Mouse (Mus musculus) embryonic facial prominence, embryonic 15.5 days (tissue): Measurements from ENCODE around the gene Tfb1m. TPM values are rescaled to one million over a fixed set of nuclear protein-coding genes. Genes with fewer than 3 reads are reported as not detected.

Source experiments
- ATAC-seq: fragments of 200-750 bp; cut with Nextera tagmentation; 2 replicates; pipeline ENCODE4 v1.8.0; 2017; ENCODE audit warnings: low read depth, moderate TSS enrichment; ENCODE audit not compliant: insufficient number of reproducible peaks, low FRiP score, low TSS enrichment
- H3K27ac ChIP-seq: fragments of 300-500 bp; sonication (generic); replicated peaks from 2 replicates; pipeline ENCODE4 v1.5.1; 2015; ENCODE audit warnings: mild to moderate bottlenecking, inconsistent platforms
- H3K27me3 ChIP-seq: fragments of 300-500 bp; sonication (generic); 2 replicates; pipeline ENCODE4 v1.6.1; 2015; ENCODE audit warnings: inconsistent platforms
- H3K36me3 ChIP-seq: fragments of 300-500 bp; sonication (generic); 2 replicates; pipeline ENCODE4 v1.6.1; 2015; ENCODE audit warnings: mild to moderate bottlenecking, inconsistent platforms
- H3K4me1 ChIP-seq: fragments of 300-500 bp; sonication (generic); 2 replicates; pipeline ENCODE4 v1.6.1; 2015; ENCODE audit warnings: inconsistent platforms
- H3K4me2 ChIP-seq: fragments of 300-500 bp; sonication (generic); replicated peaks from 2 replicates; pipeline ENCODE4 v1.6.1; 2015; ENCODE audit warnings: mild to moderate bottlenecking, inconsistent platforms
- H3K4me3 ChIP-seq: fragments of 300-500 bp; sonication (generic); replicated peaks from 2 replicates; pipeline ENCODE4 v1.5.1; 2015; ENCODE audit warnings: mild to moderate bottlenecking, inconsistent platforms
- H3K9ac ChIP-seq: fragments of 300-500 bp; sonication (generic); 2 replicates; pipeline ENCODE4 v1.6.1; 2015; ENCODE audit warnings: inconsistent platforms
- H3K9me3 ChIP-seq: fragments of 300-500 bp; sonication (generic); replicated peaks from 2 replicates; pipeline ENCODE4 v1.6.1; 2016; ENCODE audit warnings: inconsistent platforms
- WGBS: fragments of 180-500 bp; shearing (Covaris S2); methylation state at CpG from one replicate; pipeline ENCODE4 v1.1.7; 2015; 5-methylcytosine and 5-hydroxymethylcytosine counted together
- polyA plus RNA-seq: library from polyadenylated mRNA; unstranded; fragments of >200 nt; fragmentation: Nextera tagmentation; extraction: Ambion mirVana; gene quantifications from 2 replicates; pipeline ENCODE4 v1.2.1, GENCODE M21; 2015

The Tfb1m gene
- polyA plus RNA-seq, 1 experiment from 2014 or later, result 13.1 TPM

DNA sequence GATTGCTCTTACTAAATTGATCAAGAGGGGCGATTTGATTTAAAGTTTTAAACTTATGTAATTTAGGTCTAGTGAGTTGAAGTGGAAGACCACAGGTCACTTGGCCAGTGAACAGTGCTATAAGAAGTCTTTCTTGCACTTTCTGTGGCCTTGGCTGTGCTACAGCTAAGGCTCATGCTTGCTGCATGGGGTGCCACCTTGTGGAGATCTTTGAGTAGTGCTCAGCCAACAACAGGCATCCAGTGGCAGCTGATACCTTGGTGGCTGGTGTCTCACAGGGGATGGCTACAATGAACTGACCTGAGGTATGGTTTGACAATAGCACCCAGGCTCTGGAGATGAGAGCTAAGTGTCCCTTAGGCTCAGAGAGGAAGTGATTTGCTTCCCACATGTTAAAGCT, 47.7 kb downstream of the Tfb1m start:
- no peaks in the 10 kb centered on the region for H3K27me3 ChIP-seq
- H3K4me1 ChIP-seq, result no peaks in the 10 kb centered on the region
- H3K9me3 ChIP-seq, result no peaks in the 10 kb centered on the region
- no peak overlapping the region for H3K9ac ChIP-seq
- H3K4me2 ChIP-seq, result no peak overlapping the region
- WGBS, result 13% methylated on average over 1 of the region's 1 CpGs
- H3K4me3 ChIP-seq, result no peak overlapping the region
- no peak overlapping the region for H3K27ac ChIP-seq
- no peak for ATAC-seq
- peaks cover 27% of the 10 kb centered on the region for H3K36me3 ChIP-seq

DNA sequence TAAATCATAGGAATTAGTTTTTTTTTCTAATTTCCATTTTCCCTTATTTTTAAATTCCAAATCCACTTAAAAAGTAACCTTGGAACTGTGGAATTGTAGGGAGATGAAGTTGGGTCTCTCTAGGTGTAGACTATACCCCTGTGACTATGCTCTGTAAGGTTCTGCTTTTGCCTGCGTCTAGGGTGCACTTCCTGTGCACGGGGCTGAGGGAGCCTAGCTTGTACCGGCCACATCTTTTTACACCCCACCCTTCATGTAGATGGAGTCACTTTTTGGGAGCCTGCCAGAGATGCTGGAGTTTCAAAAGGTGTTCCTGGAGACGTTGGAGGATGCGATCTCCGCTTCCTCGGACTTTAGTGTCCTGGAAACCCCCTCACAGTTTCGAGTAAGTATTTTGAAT, 51.1 kb downstream of the Tfb1m start:
- 84% methylated on average over 8 of the region's 8 CpGs for WGBS
- H3K4me1 ChIP-seq, result no peaks in the 10 kb centered on the region
- H3K9me3 ChIP-seq, result no peaks in the 10 kb centered on the region
- no peak overlapping the region for H3K27ac ChIP-seq
- peaks cover 29% of the 10 kb centered on the region for H3K36me3 ChIP-seq
- H3K4me3 ChIP-seq, result no peak overlapping the region
- no peak overlapping the region for H3K4me2 ChIP-seq
- ATAC-seq, result no peak
- no peak overlapping the region for H3K9ac ChIP-seq
- H3K27me3 ChIP-seq, result no peaks in the 10 kb centered on the region

DNA sequence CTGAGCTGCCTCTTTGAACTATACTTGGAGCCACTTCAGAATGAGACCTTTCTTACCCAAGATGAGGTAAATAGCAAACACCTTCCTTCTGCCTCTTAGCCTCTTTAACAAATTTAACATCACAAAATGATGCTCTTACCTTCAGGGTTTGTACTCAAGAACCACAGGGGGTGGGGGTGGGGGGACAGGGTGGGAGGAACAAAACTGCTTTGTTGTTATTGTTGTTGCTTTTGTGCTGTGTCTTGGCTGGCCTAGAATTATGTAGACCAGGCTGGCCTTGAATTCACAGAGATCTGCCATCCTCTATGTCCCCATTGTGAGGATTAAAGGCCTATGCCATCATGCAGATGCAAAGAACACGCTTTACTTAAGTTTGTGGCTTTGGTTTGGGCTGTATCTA, 51.9 kb downstream of the Tfb1m start:
- no peak for ATAC-seq
- no peak overlapping the region for H3K27ac ChIP-seq
- no peak overlapping the region for H3K4me3 ChIP-seq
- 92% methylated on average over 1 of the region's 1 CpGs for WGBS
- H3K27me3 ChIP-seq, result no peaks in the 10 kb centered on the region
- no peaks in the 10 kb centered on the region for H3K4me1 ChIP-seq
- no peak overlapping the region for H3K9ac ChIP-seq
- H3K4me2 ChIP-seq, result no peak overlapping the region
- peaks cover 21% of the 10 kb centered on the region; the same call in 1 of the 2 replicates for H3K36me3 ChIP-seq
- no peaks in the 10 kb centered on the region for H3K9me3 ChIP-seq

DNA sequence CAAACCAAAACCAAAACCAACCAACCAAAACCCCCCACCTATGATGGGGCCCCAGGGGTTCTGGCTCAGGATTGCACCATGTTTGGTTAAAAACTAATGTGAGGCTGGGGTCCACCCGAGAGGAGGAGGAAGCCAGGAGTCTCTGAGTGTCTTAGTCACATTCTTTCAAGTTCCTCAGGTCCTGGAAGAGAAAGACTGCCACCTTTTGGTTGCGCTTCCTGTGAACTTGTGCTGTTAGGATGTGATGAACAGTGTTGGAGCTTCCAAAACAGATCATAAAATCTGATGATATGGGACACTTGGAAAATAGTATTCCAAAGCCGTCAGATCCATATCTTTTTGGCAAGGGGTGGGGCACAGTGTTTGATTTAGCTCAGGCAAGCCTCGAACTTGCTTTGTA, 56.6 kb downstream of the Tfb1m start:
- Histone ChIP-seq H3K4me2 (no peak overlapping the region), H3K4me1 (no peaks in the 10 kb centered on the region)

DNA sequence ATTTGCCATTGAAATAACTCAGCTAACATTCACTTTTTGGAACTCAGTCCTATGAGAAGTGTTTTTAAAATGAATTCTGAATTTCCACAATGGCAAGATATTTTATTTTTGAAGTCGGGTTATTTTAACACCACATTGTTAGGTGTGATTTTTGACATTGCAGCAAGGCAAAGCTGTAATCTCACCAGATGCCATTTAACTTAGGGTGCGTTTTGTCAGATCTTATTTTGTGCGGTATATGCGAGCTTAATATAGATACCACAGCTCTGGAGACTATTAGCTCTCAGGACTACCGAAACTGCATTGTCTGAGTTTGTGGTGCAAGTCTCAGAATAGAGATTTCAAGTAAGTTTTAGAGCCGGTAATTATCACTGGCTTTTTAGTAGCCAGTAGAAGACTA, 57.5 kb downstream of the Tfb1m start:
- H3K4me3 ChIP-seq, result no peak overlapping the region
- no peak overlapping the region for H3K9ac ChIP-seq
- H3K36me3 ChIP-seq, result peaks cover 12% of the 10 kb centered on the region; the same call in 1 of the 2 replicates
- no peak for ATAC-seq
- 92% methylated on average over 6 of the region's 6 CpGs for WGBS
- no peak overlapping the region for H3K27ac ChIP-seq
- H3K27me3 ChIP-seq, result no peaks in the 10 kb centered on the region
- no peaks in the 10 kb centered on the region for H3K4me1 ChIP-seq
- no peaks in the 10 kb centered on the region for H3K9me3 ChIP-seq
- H3K4me2 ChIP-seq, result no peak overlapping the region

More for the DNA sequence above, 56.6 kb downstream of the Tfb1m start:
- Histone ChIP-seq H3K27ac (no peak overlapping the region), H3K9me3 (no peaks in the 10 kb centered on the region), H3K36me3 (peaks cover 16% of the 10 kb centered on the region; the same call in 1 of the 2 replicates), H3K27me3 (no peaks in the 10 kb centered on the region), H3K4me3 (no peak overlapping the region), H3K9ac (no peak overlapping the region)
- 80% methylated on average over 4 of the region's 4 CpGs for WGBS
- ATAC-seq, result no peak

DNA sequence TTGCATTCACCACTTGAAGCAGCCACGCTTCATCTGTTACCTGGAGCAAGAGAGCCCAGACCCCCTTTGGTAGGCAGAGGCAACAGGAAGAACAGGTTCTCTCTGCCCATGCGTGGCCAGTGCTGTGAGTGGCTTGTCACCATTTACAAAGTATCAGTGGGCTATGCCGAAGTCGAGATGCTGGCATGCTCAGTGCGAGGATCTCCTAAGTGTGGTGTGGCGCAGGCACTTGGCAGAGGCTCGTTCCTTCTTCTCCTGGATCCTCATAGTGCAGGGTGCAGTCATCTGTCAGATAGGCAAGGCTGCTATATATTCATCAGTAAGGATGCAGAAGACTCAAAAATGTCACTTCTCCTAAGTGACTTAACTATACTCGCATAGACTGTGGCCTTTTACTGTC, 58.1 kb downstream of the Tfb1m start:
- Histone ChIP-seq H3K9ac (no peak overlapping the region), H3K4me3 (no peak overlapping the region), H3K4me2 (no peak overlapping the region), H3K36me3 (peaks cover 12% of the 10 kb centered on the region; the same call in 1 of the 2 replicates), H3K9me3 (no peaks in the 10 kb centered on the region), H3K27ac (no peak overlapping the region), H3K4me1 (no peaks in the 10 kb centered on the region), H3K27me3 (no peaks in the 10 kb centered on the region)
- no peak for ATAC-seq
- WGBS, result 86% methylated on average over 8 of the region's 8 CpGs

DNA sequence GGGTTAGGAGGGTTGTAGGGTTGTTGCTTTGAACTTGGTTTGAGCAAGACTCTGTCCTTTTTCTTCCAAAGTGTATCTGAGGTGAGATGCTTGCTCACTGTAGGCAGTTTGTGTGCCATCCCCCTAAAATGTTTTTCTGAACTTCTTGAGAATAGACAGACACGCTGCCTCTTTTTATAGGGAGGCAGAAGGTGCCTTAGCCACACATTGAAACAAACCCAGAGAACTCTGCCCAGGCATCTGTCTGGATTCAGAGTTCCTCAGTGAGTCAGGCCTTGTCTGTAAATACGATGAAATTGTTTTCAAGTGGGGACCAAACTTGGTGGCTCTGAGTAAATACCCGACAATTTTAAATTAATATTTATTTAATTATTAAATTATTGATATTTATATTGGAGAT, 59.0 kb downstream of the Tfb1m start:
- ATAC-seq, result no peak
- Histone ChIP-seq H3K4me1 (no peaks in the 10 kb centered on the region), H3K27me3 (no peaks in the 10 kb centered on the region), H3K4me3 (no peak overlapping the region), H3K27ac (no peak overlapping the region), H3K9me3 (no peaks in the 10 kb centered on the region), H3K4me2 (no peak overlapping the region), H3K36me3 (peaks cover 8% of the 10 kb centered on the region; the same call in 1 of the 2 replicates), H3K9ac (no peak overlapping the region)
- WGBS, result 94% methylated on average over 3 of the region's 3 CpGs

DNA sequence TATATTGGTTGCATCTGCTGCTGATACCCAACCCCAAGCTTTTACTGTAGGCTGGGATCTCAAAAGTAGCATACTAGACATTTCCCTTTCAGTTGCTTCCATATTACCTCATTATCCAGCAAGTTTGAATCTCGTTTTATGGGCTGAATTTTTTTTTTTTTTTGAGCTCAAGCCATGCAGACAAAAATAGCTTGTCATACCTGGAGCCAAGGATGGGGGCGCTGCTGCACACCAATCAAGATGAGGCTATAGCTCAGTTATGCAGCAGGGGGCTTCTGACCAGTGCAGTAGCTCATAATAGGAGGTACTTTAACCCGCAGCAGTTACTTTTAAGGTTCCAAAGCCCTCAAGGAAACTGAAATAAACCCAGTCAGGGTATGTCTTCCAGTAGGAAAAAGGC, 59.5 kb downstream of the Tfb1m start:
- H3K9ac ChIP-seq, result no peak overlapping the region
- no peak overlapping the region for H3K27ac ChIP-seq
- 35% methylated on average over 3 of the region's 3 CpGs for WGBS
- no peak overlapping the region for H3K4me2 ChIP-seq
- H3K9me3 ChIP-seq, result no peaks in the 10 kb centered on the region
- no peaks in the 10 kb centered on the region for H3K27me3 ChIP-seq
- H3K4me3 ChIP-seq, result no peak overlapping the region
- peaks cover 8% of the 10 kb centered on the region; the same call in 1 of the 2 replicates for H3K36me3 ChIP-seq
- H3K4me1 ChIP-seq, result no peaks in the 10 kb centered on the region
- no peak for ATAC-seq

DNA sequence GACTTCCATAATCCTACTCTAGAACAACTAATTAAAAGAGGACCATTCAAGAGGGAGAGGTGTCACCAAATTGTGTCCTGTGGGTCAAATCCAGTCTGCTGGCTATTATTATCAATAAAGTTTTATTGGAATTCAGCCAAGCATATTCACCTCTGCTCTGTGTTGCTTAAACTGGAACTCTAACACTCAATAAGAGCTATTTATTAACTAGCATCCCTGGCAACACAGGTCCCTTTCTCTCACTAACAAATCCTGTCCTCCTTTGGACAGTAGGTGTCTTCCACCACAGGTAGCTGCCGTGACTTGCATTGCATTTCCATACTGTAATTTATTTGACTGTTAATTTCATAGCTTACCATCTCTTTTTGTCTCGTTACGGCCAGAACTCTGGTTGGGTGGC, 61.5 kb downstream of the Tfb1m start:
- Histone ChIP-seq H3K4me3 (no peak overlapping the region), H3K4me1 (no peaks in the 10 kb centered on the region), H3K27me3 (no peaks in the 10 kb centered on the region), H3K9ac (no peak overlapping the region), H3K27ac (no peak overlapping the region), H3K36me3 (0 out of 2 replicates have a peak, but pooled peaks cover 2% of the 10 kb centered on the region), H3K9me3 (no peaks in the 10 kb centered on the region), H3K4me2 (no peak overlapping the region)
- WGBS, result 90% methylated on average over 3 of the region's 3 CpGs
- ATAC-seq, result no peak

DNA sequence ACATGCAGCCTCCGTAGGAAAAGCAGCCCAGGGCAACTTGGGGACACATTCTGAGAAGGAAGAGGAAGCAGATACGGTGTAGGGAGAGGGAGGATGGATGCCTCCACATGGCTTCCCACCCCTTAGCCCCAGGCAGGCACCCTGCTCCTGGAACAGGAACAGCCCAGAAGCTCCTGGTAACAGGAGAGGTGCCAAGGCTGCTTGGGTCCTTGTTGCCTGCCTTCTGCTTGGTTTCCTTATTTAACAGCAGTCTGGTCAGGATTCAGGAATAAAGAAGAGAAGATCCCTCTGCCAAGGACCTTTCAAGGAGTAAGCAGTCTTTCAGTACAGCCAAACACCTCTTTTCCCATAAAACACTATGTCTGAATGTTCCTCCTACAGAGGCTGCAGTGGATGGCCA, 62.0 kb downstream of the Tfb1m start:
- no peaks in the 10 kb centered on the region for H3K27me3 ChIP-seq
- no peak overlapping the region for H3K4me2 ChIP-seq
- no peak overlapping the region for H3K4me3 ChIP-seq
- H3K9ac ChIP-seq, result no peak overlapping the region
- no peak overlapping the region for H3K27ac ChIP-seq
- no peaks in the 10 kb centered on the region for H3K4me1 ChIP-seq
- 32% methylated on average over 2 of the region's 2 CpGs for WGBS
- no peaks in the 10 kb centered on the region for H3K9me3 ChIP-seq
- ATAC-seq, result no peak
- H3K36me3 ChIP-seq, result 0 out of 2 replicates have a peak, but pooled peaks cover 2% of the 10 kb centered on the region

DNA sequence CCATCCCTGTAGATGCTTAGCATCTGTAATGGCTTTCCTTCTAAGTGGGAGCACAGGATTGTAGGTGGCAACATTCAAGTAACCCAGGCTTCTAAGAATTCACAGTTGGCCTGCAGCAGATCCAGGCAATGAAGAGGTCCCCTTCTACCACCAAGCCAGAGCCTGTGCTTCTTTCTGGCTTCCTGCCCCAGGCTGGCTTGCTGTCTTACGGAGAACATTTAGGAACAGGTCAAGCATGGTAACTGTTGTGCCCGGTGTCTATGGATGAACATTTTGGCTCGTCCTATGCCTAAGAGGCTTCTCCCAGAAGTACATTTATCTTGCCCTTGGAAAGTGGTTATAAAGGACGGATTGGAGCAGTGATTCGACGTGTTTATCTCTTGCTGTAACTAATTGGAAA, 65.9 kb downstream of the Tfb1m start:
- no peak for ATAC-seq
- WGBS, result 83% methylated on average over 6 of the region's 6 CpGs
- no peaks in the 10 kb centered on the region for H3K4me1 ChIP-seq
- H3K36me3 ChIP-seq, result 0 out of 2 replicates have a peak, but pooled peaks cover 5% of the 10 kb centered on the region
- H3K27ac ChIP-seq, result no peak overlapping the region
- H3K27me3 ChIP-seq, result no peaks in the 10 kb centered on the region
- no peaks in the 10 kb centered on the region for H3K9me3 ChIP-seq
- H3K4me2 ChIP-seq, result no peak overlapping the region
- H3K4me3 ChIP-seq, result no peak overlapping the region
- H3K9ac ChIP-seq, result no peak overlapping the region

DNA sequence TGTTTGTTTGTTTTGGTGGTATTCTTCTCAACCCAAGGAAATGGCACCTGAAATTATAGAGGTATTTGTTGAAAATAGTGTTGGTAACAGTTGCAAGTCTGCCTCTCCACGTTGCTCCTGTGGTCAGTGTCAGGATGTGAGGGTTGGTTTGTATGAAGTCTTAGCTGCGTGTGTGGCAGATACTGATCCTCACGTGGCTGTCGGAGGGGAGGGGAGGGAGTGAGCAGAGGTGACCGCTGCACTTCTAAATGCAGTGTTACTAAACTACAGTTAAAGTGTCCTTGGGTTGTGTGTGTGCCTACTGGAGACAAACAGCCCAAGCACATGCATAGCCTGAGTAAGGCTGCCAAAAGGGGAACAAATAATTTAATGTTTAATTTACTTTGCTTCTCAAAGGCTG, 66.5 kb downstream of the Tfb1m start:
- 0 out of 2 replicates have a peak, but pooled peaks cover 9% of the 10 kb centered on the region for H3K36me3 ChIP-seq
- no peak overlapping the region for H3K9ac ChIP-seq
- no peak for ATAC-seq
- no peak overlapping the region for H3K27ac ChIP-seq
- no peaks in the 10 kb centered on the region for H3K9me3 ChIP-seq
- no peak overlapping the region for H3K4me3 ChIP-seq
- WGBS, result 68% methylated on average over 5 of the region's 5 CpGs
- no peak overlapping the region for H3K4me2 ChIP-seq
- no peaks in the 10 kb centered on the region for H3K4me1 ChIP-seq
- no peaks in the 10 kb centered on the region for H3K27me3 ChIP-seq
